Mouse (Mus musculus): ENCODE measurements around the gene Amdhd2.
"Not testable (repeated sequence)": the region's sequence is repeated elsewhere in the genome, so short reads cannot be mapped to it uniquely, and the experiment has no call there.

The Amdhd2 gene

DNA sequence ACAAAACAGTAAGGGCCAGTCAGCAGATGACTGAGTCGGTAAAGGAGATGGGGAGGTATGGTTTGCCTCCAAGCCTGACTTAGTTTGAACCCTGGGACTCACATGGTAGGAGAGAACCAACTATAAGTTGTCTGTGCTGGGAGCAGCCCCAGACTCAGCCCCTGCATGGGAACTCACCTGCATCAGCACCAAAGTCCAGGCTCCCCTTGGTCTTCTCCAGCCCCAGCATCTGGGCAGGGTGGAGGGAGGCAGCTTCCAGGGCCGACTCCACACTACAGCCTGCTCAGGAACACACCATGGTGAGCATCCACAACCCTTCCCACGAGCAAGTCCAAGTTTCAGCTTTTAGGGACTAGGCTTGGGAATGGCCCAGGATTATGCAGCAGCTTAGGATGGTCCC, 7.2 kb downstream of the Amdhd2 start:
- DNase-seq (ENCODE audit: low spot score), result no peak

DNA sequence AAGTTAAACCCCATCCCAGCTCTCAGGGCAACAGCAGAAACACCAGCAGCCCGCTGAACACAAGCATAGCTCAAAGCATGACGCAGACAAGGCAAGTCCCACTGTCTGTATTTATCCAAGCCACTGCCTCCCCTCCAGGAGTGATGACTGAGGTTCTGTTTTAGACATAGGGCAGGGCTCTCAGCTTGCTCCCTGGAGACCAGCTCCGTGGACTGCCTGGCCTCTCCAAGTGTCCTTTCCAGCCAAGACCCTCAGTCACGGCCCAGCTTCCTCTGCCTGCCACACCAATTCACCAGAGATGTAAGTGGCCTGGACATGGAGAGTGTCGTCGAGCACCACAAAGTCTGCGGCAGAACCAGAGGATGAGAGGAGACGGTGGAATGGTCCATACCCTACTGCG, 7.8 kb downstream of the Amdhd2 start:
- DNase-seq (ENCODE audit: low spot score), result no peak

GRCm38 (mm10) chr17:24154463-24154862, 9.1 kb downstream of the Amdhd2 start:
- no peak for DNase-seq (ENCODE audit: low spot score)

GRCm38 (mm10) chr17:24151890-24152563, 11.5 kb downstream of the Amdhd2 start:
- DNase-seq (ENCODE audit: low spot score), result peak; percentile 51

GRCm38 (mm10) chr17:24151382-24151781, 12.2 kb downstream of the Amdhd2 start:
- no peak for DNase-seq (ENCODE audit: low spot score)

DNA sequence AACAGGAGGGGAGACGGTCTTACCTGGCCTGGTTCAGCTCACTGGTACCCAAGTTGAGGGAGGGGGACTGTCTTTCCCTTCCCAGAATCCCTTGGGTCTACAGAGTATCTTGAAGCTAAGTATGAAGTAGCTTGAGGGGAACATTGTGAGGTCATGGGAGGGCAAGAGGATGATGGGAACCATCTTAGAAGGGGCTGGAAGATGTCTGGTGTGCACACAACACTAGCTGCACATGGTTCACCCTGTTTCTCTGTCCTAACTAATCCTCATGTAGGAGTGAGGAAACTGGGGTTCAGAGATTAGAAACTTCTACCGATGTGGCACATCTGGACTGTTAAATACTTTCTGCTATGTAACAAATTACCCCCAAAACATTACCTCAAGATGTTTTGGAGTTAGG, 12.7 kb downstream of the Amdhd2 start, which contains the start of gene Pdpk1:
Pdpk1 (minus strand) TSS at position 101 of the 400 bp plus-strand sequence.
- DNase-seq (ENCODE audit: low spot score), result no peak

GRCm38 (mm10) chr17:24149421-24149820, 14.1 kb downstream of the Amdhd2 start:
- DNase-seq (ENCODE audit: low spot score), result no peak

- DNase-seq (ENCODE audit: low spot score), result no peak
Observed at GRCm38 (mm10) chr17:24142897-24143296, 20.7 kb downstream of the Amdhd2 start.

DNA sequence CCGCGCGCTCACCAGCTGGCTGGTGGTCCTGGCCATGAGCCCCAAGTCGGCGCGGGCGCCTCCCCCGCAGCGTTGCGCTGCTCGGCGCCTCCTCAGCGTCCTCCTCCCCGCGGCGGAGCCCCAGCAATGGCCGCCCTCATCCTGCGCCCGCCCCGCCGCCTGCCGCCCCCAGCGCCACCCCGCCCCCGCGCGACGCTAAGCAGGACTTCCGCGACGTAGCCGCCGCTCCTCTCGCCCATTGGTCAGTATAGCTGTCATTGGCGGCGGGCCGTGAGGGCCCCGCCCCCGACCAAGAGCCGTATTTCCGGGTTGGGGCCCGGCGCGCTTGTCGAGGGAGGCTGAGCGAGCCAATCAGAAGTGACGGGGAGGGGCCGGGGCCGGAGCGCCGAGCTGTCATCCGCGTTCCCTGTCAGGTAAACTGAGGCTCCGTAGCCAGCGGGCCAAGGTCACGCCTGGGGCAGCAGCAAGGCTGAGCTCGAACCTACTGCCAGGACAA, 22.1 kb downstream of the Amdhd2 start:
- peak; percentile 91 for DNase-seq (ENCODE audit: low spot score)

DNA sequence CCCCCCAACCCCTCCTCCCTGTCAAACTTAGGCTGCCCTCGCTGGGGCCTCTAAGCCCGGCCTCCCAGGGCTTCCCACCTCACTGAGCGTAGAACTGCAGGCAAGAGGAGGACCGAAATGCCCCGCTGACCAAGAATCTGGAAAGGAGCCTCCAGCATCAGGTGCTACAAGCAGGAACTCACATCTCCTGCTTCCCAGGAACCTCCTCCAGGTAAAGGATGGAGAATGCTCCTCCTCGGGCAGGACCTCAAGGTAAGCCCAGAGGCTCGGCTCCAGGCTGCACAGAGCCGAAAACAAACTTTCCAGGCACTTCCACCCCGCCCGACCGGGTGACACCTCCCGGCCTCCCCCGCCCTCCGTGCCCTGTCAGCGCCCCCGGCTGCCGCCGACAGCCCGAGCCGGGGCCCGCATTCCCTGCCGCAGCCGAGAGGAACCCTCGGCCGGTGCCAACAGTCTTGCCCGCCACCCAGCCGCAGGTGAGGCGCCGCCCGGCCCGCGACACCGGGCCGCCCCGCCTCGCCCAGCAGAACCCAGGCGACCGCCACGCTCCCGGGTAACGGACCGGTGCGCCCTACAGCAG, 22.6 kb downstream of the Amdhd2 start:
- no peak for DNase-seq (ENCODE audit: low spot score)

DNA sequence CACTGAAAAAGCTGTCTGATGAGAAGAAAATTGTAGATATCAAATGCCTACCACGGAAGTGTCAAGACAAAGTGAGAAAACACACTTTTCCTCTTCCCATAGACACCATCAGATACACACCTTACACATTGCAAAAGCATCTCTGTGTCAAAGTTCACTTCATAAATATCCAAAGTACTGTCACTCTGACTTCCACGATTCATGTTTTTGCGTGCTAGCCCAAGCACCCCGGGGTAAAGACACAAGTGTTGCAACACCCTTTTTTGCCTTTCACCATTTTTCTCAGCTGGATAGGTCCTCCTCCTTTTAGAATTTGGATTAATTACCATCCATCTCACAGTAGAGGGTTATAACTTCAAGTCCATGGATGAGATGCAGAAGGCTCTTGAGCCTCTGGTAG, 23.6 kb downstream of the Amdhd2 start:
- DNase-seq (ENCODE audit: low spot score), result no peak

DNA sequence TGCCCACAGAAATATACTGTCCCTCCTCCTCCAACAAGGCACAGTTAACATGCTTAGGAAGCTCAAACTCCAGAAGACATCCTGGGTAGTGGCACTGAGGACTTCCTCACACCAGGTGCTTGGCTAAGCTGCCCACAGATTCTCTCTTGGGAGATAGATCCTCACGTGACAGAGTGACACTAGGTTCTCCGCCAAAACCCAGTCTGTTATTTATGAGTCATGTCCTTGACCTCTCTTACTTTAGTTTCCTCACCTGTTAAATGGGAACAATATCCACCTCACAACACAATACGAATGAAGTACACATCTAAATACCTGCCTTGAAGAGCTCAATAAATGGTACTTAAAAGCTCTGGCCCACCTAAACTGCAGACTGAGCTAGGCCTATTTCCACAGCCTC, 24.3 kb downstream of the Amdhd2 start:
- DNase-seq (ENCODE audit: low spot score), result no peak

DNA sequence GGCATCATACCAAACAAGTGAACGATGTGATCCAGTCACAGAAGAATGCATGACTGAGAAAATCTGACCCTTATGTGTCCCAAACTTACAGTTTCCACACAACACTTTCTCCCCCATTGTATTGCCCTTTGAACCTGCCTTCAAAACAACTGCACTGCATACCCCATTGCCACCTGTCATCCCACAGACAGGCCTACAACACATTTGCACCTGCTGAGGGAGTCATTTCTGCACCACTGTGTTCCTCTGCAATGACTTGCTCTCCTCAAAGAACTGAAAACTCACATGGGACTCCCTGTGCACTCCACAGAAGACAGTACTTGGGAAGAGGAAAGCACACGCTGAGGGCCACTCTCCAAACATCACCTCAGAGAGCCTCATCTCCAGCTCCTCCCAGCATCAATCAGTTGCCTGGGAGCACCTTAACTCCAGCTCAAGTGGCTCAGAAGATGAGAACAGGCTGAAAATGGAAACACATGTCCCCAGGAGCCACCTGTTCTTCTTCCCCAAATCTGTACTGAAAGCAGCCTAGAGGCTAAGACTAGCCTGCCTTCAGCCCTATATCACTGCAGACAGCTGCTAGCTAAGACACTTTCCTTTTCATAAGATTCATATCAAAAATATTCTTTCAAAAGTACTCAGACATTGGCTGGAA, 26.2 kb downstream of the Amdhd2 start:
- DNase-seq (ENCODE audit: low spot score), result no peak

DNA sequence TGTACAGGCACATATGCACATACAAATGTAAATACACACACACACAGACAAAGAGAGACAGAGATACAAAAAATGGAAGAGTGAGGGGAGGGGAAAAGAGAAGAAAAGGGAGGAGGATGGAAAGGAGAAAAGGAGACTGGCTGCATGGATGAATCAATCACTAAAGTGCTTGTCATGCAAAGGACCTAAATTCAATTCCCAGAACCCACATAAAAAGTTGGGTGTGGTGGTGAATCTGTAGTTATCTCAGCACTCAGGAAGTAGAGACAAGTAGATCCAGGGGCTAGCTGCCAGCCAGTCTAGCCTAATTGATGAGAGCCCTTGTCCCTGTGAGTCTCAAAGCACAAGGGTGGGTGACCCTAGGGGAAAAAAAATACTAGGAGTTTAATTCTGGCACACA, 29.5 kb downstream of the Amdhd2 start:
- DNase-seq (ENCODE audit: low spot score), result no peak

DNA sequence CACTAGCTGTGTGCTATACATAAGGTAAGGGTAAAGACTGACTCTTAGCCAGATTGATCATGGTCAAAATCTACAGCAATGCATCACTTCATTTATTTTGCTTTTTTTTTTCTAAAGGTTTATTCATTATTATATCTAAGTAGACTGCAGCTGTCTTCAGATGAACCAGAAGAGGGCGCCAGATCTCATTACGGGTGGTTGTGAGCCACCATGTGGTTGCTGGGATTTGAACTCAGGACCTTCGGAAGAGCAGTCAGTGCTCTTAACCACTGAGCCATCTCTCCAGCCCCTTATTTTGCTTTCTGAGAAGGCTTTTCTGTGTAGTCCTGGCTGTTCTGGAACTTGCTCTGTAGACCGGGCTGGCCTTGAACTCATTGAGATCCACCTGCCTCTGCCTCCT, 30.6 kb downstream of the Amdhd2 start:
- not testable (repeated sequence) for DNase-seq (ENCODE audit: low spot score)

DNA sequence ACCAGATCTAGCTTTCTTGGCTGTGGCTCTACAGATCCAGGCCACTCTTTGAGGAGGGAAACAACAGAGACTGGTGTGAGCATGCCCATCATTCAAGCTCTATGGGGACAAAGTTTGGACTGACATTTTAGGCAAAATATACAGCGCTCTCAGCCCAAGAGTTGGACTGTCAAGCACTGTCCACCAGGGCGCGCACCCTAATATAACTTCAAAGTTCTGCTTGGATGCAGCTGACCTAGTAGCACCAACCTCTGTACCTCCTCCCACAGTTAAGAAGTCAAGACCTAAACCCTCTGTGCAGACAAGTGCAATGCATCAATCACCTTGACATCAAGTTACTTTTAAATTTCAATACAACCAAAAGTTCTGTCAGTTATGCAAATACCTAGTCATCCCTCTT, 32.0 kb downstream of the Amdhd2 start:
- DNase-seq (ENCODE audit: low spot score), result no peak

DNA sequence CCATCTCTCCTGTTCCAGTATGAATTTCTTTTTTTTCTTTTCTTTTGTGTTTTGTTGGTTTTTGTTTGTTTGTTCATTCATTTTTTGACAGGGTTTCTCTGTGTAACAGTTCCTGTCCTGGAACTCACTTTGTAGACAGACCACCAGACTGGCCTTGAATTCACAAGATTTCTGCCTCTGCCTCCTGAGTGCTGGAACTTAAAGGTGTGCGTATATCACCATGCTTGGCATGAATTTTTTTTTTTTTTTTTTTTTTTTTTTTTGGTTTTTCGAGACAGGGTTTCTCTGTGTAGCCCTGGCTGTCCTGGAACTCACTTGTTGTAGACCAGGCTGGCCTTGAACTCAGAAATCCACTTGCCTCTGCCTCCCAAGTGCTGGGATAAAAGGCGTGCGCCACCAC, 34.3 kb downstream of the Amdhd2 start:
- not testable (repeated sequence) for DNase-seq (ENCODE audit: low spot score)

- no peak for DNase-seq (ENCODE audit: low spot score)
Observed at GRCm38 (mm10) chr17:24127592-24127991, 36.0 kb downstream of the Amdhd2 start.

GRCm38 (mm10) chr17:24126801-24127200, 36.8 kb downstream of the Amdhd2 start:
- no peak for DNase-seq (ENCODE audit: low spot score)

DNA sequence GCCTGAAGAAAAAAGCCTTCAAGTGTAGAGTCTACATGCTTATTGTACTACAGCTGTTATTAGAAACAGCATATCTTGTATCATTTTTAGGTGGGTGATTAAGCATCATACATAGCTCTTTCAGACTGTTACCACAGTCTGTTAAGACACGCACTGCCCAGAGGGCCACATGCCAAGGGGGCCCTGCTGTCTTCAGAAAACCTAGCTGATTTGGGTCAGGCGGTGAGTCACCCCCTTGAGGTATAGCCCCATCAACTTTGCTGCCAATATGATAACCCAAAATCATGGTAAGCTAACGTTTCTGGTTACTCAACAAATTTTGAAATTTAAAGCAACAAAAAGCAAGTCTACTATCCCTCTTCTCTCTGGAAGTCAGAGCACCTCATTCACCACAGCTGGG, 44.1 kb downstream of the Amdhd2 start:
- no peak for DNase-seq (ENCODE audit: low spot score)

DNA sequence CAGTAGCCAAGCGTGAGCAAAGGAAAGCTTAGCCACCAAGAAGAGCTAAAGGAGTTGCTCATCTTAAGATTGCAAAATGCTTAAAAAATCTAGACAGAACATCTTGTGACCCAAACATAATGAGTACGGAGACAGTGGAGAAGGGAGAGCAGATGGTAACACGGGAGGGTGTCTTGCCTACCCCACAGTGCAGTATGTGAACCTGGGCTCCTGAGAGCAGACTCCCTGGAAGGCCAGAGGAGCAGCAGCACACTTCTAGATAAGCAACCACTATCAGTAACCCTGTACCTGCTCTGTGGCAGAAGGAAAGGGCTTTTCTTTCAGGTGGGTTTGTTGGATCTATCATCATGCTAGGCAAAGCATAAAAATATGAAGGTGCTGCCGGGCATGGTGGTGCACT, 50.5 kb downstream of the Amdhd2 start:
- no peak for DNase-seq (ENCODE audit: low spot score)

DNA sequence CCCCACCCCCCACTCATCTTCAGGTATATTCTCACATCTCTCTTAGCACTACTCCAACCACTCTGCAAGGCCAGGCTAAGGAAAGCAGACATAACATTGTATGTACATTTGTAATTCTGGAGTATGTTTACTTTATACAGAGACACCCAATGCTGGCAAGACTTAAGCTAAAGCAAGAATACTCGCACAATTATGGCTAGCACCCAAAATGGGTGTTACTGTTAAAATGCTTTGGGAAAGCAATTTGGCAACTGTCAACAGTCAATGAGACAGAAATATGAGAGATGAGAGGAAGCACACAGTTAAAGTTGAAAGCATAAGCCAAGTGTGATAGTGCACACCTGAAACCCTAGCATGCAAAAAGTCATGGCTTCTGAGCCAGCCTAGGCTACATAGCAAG, 52.3 kb downstream of the Amdhd2 start:
- DNase-seq (ENCODE audit: low spot score), result no peak

DNA sequence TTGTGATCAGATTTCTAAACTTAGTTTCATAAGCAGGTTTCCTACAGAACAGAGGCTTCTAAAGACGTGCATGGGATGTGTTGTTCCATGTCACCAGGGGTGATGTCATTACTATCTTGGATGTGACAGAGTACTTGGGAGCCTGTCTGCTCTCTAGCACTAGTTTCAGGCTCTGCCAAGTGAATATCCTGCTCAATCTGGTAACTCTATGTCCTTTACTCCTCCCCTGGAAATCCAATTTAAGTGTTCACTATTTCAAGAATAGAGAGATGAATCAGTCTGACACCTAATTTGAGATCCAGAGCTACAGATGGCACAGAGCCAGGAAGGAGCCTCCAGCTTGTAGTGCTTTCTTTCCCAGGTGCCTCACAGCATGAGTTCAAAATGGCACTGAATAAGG, 54.7 kb downstream of the Amdhd2 start:
- DNase-seq (ENCODE audit: low spot score), result no peak
